Mouse (Mus musculus) kidney, adult 18-20 months (tissue): ENCODE results near the gene Sncb.

Experiments
- DNase-seq: peaks from one replicate; pipeline ENCODE4 v3.0.0; 2021

The Sncb gene

GRCm38 (mm10) chr13:54766192-54766768, at the start of gene Sncb:
Sncb (minus strand) TSS chr13:54766595.
- peak; percentile 28 for DNase-seq

DNA sequence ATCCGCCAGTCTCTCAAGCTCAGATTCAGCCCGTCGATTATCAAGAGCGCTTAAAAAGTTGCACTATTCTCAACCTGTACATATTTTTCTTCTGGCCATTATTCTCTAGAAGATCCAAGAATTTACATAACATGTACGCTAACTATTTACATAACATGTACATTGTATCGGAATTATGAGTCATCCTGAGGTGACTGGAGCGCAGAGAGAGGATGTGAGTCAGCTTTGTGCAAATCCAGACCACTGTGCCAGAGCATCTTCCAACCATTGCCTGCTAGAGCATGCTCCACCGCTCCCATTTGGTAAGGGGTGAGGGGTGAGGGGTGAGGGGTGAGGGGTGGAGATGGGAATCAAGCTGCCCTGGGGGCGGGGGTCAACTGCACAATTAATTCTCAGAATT, 47.0 kb upstream of the Sncb start:
- no peak for DNase-seq

DNA sequence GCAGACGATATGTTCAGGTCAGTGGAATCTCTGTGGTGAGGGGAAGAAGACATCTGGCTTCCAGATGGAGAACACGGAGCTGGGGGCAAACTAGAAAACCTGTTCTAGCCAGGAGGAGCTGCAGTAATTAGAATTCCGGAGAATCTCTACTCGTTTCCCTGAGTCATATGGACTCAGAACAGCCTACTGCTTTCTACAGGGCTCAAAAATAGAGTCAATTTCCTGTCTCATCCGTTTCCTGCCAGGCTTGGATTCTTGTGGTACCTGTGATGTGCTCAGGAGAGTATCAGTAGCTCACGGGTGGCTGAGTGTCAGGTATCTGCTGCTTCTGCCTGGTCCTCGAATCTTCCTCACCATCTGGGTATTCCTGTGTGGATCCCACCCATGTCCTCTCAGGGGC, 45.1 kb upstream of the Sncb start:
- DNase-seq: no peak

- no peak for DNase-seq
Measured at GRCm38 (mm10) chr13:54808067-54808466, 41.7 kb upstream of the Sncb start.

GRCm38 (mm10) chr13:54806434-54806976, 40.1 kb upstream of the Sncb start:
- no peak for DNase-seq

DNA sequence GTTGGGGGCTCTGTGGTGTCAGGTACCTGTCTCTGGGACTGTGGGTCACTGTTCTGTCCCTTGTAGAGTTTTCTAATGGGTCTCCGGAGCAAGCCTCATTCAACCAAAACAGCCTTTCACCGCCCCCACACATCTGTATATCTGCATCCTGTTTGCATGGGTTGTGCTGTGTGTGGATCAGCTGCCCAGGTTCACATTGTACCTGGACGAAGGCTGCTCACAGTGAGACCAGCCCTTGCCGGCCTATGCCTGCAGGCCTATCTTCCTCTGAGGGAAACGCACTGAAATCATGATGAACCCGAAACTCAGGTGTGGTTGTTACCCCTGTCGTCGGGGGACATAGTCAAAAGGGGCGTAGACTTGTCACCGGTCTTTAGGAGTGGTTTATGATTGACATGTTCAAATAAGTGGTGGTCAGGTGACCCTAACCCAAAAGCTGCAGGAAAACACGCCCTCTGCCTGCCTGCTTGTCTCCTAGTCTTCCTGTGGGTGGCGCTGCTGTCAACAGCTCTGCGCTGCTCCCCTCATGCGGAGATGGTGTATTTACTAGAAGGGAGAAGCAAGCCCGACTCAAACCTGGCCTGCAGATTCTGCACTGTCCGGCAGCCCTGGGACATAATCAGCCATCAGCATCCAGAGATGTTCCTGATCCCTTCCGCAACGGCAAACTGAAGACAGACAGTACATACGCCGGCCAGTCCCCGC, 38.9 kb upstream of the Sncb start:
- DNase-seq: no peak

GRCm38 (mm10) chr13:54803010-54803409, 36.6 kb upstream of the Sncb start:
- DNase-seq: no peak

- no peak for DNase-seq
Measured at GRCm38 (mm10) chr13:54800206-54800605, 33.8 kb upstream of the Sncb start.

DNA sequence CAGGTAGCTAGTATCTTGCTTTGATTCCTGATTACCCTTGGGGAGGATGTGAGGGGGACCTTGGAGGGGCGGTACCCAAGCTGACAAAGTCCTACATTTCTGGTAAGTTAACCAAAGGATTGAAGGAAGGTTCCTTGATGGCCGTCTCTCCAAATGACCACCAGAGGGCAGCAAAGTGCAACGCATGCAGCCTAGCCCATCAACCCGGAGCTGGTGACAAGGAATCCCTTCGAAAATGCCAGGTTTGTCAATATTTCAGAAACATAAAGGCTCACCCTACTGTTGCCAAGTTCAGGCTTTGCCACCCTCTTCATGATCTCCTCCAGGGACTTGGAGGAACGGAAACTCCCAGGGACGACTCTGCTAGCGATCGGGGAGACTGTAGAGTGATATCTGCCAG, 33.3 kb upstream of the Sncb start:
- DNase-seq: peak; percentile 76

GRCm38 (mm10) chr13:54798740-54799139, 32.3 kb upstream of the Sncb start:
- no peak for DNase-seq

- DNase-seq: no peak
Measured at GRCm38 (mm10) chr13:54797861-54798643, 31.7 kb upstream of the Sncb start.

DNA sequence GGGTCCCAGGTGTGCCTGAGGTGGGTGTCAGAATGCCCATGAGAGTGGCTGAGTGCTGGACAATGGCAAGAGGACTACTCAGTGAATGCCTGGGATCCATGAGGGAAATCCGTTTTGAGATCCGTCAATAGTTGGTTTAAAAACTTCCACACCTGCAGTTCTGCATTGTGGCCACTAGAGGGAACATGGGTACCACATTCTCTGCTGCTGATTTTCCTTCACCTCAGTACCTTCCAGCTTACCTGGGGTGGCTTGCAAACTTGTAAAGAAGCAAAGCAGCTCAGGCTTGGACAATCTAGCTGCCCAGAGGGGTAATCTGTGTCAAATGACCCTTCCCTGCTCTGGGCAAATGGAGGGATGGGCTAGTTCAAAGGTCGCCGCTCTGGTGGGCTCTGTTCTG, 31.0 kb upstream of the Sncb start:
- DNase-seq: peak; percentile 31

- DNase-seq: no peak
Measured at GRCm38 (mm10) chr13:54794843-54795242, 28.4 kb upstream of the Sncb start.

- DNase-seq: no peak
Measured at GRCm38 (mm10) chr13:54794002-54794577, 27.7 kb upstream of the Sncb start.

GRCm38 (mm10) chr13:54792259-54793230, 26.1 kb upstream of the Sncb start:
- DNase-seq: no peak

DNA sequence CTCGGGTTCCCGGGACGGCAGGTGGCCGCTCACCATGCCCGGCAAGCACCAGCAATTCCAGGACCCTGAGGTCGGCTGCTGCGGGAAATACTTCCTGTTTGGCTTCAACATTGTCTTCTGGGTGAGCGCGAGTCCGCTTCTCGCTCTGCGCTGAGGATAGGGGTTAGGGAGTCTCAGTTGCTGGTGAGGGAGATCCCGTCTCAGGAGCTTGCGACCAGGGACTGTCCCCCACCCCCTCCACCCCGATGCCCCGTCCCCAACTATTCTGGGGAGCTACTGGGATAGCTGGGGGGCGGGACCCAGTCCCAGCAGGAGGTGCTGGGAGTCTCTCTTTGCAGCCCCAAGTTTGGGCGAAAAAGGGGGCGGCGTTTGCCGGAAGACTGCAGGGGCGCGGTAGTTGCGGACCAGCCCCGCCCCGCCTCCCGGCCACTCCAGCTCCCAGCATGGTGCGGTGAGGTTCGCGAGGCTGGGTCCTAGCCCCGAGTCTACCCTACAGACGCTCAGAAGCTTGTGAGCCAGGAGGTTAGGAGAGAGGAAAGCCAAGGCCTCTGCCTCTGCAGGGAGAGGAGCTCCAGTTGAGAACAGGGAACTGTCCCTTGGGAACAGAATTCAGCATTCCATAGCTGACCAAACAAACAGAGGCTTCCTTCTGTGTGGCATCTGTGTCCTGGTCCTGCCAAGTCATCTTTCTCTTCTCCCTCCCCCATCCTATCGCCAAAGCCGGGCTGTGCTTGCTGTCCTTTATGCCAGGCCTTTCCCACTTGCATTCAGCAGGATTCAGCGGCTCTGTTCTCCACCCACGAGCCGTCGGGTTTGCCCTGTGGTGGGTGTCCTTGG, 23.4 kb upstream of the Sncb start:
- peak; percentile 44 for DNase-seq

DNA sequence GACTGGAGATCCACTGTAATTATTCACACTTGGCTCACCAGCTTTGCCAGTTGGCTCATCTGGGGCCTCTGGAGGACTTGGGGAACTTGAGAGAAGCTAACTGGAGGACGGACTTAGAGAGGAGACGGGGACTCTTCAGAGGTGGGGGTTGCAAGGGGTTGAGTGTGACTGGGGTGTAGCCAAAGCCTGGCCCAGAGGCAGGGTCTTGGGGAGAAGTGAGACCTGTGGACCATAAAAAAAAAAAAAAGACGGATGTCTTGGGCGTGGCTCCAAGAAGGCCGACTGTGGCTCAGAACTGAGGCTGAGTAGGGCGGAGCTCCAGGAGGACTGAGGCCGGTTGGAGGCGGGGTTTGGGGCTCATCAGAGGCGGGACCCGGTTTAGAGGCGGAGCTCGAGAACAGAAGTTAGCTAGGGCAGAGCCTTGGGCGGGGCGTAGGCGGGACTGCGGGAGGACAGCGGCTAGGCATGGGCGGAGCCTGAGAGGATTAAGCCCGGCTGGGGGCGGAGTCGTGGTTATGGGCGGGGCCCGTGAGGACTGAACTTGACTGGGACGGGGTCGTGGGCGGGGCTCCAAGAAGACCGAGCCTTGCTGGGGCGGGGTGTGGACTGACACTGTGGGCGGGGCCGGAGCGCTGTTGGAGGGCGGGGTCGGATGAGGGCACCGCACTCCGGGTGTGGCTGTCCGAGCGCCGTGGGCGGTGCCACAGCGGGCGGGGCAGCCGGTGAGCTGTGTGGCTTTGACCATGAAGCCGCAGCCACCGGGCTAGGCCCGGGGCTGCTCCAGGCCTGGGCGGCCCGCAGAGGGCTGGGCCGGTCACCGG, 22.6 kb upstream of the Sncb start, which contains the start of gene Tspan17:
Tspan17 (plus strand) TSS at position 638 of the 821 bp plus-strand sequence.
- DNase-seq: peak; percentile 97

DNA sequence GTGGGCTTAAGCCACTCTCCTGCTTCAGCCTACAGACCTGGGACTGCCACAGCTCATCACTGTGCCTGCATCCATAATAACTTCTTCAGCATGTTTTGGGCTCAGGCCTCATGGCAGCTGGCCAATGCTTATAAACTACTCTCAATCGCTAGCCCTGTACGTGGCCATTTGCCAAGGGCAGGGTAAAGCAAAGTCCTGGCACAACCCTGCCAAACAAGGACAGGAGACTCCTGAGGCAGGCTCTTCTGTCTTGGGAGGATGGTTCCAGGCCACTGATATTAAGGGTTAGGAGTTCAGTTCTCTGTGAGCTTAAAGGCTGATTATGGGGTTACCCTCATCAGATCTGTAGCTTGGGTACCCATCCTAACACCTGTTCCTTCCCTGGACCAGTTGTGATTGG, 21.2 kb upstream of the Sncb start:
- peak; percentile 38 for DNase-seq

DNA sequence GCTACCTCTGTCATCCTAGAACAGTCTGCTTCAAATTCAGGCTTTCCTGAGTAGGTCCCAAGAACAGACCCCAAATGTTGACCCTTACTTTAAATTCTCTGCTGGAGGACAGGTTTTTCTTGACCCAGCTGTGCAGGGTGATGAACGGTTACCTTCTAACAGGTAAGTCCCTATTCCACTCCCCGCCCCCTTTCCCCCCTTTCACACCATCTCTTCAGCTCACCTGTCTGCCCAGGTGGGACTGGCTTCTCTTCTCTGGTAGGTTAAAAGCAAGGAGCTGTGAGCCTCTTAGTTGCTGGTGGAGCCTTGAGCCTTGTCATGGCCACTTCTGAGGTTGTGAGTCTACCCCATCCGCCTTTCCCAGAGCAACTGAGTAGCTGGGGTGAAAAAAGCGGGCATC, 17.3 kb upstream of the Sncb start, which contains the start of gene Eif4e1b:
Eif4e1b (plus strand) TSS at position 301 of the 400 bp plus-strand sequence.
- DNase-seq: no peak

- no peak for DNase-seq
Measured at GRCm38 (mm10) chr13:54783235-54783634, 16.8 kb upstream of the Sncb start.
